Mouse (Mus musculus) lung, adult 2 months (tissue): Measurements from ENCODE around the gene Cluh.

Experiments used
- CTCF ChIP-seq: fragments of 200-500 bp; IDR thresholded peaks from 2 replicates; pipeline ENCODE4 v1.5.1; 2011; ENCODE audit warnings: mild to moderate bottlenecking, low read length, control low read depth; ENCODE audit not compliant: insufficient read depth
- POLR2A ChIP-seq: fragments of 200-500 bp; IDR thresholded peaks from 2 replicates; pipeline ENCODE4 v1.6.1; 2011; ENCODE audit warnings: low read depth, mild to moderate bottlenecking, control low read depth, low read length, borderline replicate concordance; ENCODE audit errors: extremely low read depth

- TF ChIP-seq POLR2A (no peak), CTCF (no peak)
These were observed 15.6 kb downstream of the Cluh start for GRCm38 (mm10) chr11:74664906-74665305.
